Mouse (Mus musculus): ENCODE measurements around the gene Serpine1.

Serpine1 gene

DNA sequence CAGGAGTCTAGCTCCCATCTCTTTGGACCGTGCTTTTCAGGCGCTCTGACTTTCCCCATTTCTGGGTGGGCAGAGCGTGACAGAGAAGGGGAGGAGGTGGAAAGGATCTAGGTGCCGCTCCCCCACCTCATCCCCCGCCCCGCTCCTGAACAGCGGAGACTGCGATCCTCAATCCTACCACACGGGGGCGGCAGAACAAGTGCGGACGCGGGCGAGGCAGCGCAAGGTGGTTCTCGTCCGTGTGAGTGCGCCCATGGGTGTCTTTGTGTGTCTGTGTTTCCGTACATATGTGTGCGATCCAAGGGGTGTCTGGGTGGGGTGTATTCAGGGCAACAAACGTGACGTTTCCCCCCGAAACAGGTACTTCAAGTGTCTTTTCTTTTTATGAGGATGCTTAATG, 46.9 kb downstream of the Serpine1 start:
- in situ Hi-C loops (cut with MboI, MseI), result no loop called here

DNA sequence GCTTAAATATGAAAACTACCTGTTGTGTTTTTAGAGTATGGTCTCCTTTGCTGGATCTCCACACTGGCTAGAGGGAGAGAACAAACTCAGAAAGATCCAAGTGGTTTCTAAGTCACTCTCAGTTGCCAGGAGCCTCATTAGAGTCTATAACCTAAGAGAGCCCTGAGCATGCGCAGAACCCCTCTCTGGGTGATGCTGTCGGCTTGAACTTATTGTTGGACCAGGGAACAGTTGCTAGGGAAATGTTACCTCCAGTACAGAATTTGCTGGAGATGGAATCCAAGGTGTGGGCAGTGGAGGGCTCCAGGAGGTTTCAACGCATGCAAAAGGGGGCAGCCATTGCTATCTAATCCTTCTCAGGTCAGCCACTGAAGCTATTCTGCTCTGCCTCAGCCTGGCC, 47.8 kb downstream of the Serpine1 start:
- in situ Hi-C loops (cut with MboI, MseI), result no loop called here

DNA sequence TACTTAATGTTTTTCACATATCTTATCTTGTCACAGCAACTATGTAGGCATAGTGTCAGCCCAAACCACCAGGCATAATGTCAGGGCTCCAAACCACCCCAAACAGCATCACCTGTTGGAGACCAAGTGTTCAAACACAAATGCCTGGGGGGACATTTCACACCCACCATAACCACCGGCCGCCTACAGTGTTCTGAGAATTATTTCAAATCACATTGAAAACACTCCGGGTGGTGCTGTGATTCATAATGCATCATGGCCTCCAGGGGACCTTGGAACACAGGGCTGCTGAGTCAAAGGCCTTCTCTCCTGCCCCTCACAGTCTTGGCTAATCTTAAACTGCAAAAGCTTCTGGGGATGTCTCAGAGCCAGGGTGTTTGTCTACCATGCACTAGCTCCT, 56.2 kb downstream of the Serpine1 start:
- in situ Hi-C loops (cut with MboI, MseI), result loop anchor here (5.0 kb wide), 1 partner anchor 86 kb away; no protein-coding TSS in a partner anchor

DNA sequence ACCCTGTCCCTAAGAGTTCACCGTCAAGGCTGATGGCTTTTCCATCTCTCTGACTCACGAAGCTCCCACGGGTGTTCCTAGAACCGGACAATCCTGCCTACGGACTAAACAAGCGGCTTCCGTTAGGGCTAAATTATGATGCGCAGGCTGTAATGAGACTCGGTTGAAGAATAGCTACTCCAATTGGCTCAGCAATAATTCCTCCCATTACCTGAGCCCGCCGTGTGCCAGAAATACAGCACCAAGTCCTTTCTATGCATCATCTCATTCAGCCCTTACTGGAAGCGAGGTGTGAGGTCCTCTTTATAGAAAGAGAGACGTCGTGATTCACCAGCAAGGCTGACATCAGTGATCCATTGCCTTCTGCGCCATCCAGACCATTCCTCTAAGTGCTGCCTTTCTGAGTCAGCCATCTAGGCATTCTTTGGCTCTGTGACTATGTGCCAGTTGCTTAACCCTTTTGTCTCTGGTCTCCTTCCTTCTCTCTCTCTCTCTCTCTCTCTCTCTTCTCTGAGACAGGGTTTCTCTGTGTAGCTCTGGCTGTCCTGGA, 59.6 kb downstream of the Serpine1 start:
- in situ Hi-C loops (cut with MboI, MseI), result no loop called here

Data from T-helper 1 cell (primary cell).